Mouse (Mus musculus): ENCODE data around the gene Sgpl1. TPM values are rescaled to one million over a fixed set of nuclear protein-coding genes. Genes with fewer than 3 reads are reported as not detected.

Sgpl1 gene
- total RNA-seq, 2 experiments from 2014 or later, result 21.5 to 26.4 TPM

DNA sequence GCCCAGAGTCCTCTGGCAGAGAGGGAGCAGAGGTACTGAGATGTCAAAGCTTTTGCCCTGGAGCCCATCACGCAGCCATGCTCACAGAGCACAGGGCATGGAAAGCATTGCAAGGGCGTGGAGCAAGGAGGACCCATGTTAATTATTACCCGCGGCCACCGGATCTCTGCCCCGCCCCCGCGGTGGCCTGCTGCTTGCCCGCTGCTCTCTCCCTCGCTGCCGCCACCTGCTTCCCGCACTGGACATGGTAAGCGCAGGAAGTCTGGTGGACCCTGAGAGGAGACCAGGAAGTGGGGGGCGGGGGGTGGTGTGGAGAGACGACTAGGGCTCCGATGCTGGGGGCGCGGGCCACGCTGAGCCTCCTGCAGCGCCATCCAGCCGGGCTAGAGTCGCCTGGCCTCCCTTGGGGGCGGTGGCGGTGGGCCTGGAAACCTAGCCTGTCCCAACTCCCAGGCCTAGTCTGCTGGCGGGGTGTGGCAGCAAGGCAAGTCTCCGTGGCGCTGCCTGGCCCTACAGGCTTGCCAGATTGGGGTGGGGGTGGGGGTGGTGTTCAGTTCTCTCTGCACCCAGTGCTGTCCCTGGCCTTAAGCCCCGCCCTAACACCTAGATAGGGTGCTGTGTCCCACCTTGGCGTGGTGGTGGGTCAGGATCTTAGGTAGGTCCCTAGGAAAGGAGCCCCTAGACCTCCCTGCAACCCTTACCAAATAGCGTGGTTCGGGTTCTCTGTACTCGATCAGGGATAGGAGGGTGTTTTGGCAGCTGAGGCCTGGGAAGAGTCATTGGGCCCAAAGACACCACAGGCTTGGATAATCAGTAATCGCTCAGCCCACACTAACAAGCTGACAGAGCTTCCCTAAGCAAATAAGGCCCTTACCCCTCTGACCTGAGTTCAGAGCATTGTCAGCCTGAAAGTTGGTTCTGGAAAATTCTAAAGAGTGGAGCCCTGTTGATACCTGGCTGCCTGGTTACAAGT lies 58.0 kb downstream of the Sgpl1 start, which contains the start of gene Pcbd1:
Gene Pcbd1 (plus strand): TSS at position 162 of the 973 bp plus-strand sequence.
- intact Hi-C loops (cut with DNase I), result no loop called here
- peak in 1 of 2 experiments; percentile 11 for DNase-seq (ENCODE audit: low spot score in 2 of 2)

DNA sequence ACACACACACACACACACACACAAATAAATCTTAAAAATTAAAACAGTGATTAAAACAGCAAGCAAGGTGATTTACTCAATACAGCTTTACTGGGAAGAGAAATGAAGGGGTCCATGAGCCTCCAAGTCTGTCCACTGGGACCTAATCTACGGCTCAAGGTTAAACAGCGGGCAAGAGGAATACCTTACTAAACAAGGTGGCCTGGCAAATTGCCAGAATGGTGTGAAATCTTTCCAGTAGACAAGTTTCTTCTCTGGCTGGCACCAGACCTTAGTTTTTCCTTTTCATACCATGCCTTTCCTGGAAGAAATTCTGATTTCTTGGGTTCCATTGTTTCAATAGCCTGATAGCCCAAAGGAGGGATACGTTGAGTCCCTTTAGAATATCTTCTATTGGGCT lies 59.0 kb downstream of the Sgpl1 start:
- DNase-seq (ENCODE audit: low spot score in 2 of 2), result no peak
- intact Hi-C loops (cut with DNase I), result no loop called here

DNA sequence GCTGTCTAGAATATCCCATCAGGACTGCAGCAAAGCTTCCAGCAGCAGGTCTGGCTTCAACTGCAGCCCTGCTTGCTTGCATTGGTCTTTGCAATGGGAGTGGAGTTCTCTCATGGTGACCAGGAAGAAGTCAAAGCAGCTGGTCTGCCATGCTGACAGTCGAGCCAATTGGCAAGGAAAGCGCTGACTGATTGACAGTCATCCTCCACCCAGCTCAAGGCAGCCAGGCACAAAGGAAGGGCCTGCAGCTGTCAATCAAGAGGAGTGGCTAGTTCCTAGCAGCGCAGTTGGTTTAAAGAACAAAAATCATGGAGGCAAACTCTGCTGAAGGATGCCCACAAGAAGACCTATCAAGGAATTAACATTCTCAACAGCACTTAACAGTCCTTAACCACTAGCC lies 61.0 kb downstream of the Sgpl1 start:
- no peak for DNase-seq (ENCODE audit: low spot score in 2 of 2)
- intact Hi-C loops (cut with DNase I), result no loop called here

DNA sequence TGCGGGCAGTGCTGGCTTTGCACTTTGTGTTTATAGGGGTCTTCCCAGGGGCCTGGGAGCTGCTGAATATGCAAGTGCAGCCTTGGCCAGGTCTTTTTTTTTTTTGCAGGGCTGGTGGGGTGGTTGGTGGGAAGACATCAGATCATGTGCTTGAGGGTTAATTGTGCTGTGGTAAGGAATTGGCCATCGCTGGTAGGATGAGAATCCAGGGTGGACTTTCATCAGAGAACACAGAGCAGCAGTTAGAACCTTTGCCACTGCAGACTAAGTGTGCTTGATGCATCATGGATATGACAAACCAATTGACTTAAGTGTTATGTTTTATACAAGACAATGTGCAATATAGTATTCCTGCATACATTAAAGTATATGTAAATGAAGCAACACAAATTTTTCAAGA lies 62.1 kb downstream of the Sgpl1 start:
- intact Hi-C loops (cut with DNase I), result no loop called here
- no peak for DNase-seq (ENCODE audit: low spot score in 2 of 2)

DNA sequence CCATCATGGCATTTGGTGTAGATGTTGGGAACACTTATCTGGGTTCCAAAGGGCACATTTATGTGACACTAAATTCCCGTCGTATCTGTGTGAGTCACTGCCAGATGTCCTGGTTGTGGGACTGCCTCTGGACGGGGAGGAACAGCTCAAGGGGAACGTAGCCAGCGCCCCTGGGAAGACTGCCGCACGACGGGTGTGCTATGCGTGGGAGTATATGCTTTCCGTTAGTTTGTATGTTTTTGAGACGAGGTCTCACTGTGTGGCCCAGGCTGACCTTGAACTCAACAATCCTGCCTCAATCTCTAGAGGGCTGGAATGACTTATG lies 66.6 kb downstream of the Sgpl1 start:
- intact Hi-C loops (cut with DNase I), result no loop called here
- DNase-seq (ENCODE audit: low spot score in 2 of 2), result no peak

DNA sequence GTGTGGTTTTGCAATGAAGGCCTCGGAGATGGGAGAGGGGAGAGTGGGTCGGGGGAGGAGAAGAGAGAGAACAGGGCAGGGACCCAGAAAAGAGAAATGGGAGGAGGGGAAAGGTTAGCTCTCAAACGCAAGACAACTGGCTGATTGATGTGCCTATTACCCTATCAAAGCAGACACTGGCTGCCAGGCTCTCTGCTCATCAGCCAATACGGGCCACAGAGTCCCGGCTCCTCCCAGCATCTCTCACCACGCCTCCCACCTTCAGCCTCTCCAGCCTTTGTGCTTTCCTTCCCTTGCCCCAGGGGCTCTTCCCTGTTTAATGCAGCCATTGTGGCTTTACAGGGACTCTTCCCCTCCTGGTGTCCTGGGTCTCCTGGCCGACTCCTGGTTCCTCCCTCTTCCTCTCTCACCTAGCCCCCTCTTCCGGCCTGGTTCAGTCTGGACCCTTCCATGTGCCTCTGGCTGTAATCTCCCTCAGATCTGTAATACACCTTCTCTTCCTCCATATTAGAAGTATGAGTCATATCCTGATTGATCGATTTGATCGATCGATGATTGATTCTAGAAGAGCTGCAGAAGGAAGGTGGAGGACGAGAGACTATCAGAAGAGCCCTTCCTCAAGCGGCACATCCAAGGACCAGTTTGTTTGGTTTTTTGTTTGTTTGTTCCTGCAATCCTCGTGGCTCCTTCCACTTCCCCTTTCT lies 67.1 kb downstream of the Sgpl1 start:
- DNase-seq (ENCODE audit: low spot score in 2 of 2), result peak in 1 of 2 experiments; percentile 20
- intact Hi-C loops (cut with DNase I), result no loop called here

DNA sequence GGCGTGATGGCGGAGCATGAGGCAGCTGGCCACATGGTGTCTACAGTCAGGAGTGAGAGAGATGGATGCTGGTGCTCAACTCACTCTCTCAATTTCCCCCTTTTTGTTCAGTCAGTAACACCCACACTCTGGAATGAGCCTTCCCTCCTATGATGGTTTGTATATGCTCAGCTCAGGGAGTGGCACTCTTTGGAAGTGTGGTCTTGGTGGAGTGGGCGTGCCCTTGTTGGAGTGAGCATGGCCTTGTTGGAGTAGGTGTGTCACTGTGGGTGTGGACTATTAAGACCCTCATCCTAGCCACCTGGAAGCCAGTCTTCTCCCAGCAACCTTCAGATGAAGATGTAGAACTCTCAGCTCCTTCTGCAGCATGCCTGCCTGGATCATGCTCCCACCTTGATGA lies 71.9 kb downstream of the Sgpl1 start:
- no peak for DNase-seq (ENCODE audit: low spot score in 2 of 2)
- intact Hi-C loops (cut with DNase I), result no loop called here

DNA sequence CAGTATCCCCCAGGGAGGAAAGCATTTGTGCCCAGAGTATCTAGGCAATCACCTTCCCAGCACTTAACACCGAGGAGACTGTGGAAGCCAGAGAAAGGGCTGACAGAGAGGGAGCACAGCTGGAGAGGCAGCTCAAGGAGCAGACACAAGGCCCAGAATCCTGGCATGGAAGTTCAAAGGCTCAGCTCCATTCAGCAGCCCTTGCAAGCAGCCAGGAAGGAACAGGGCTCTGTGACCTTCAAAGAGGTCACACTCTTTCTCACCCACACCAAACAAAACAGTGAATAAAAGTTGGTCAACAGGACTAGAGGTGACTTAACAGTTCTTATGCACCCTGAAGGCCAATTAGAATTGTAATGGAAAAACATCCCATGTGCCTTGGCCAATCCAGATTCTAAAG lies 72.9 kb downstream of the Sgpl1 start:
- intact Hi-C loops (cut with DNase I), result no loop called here

DNA sequence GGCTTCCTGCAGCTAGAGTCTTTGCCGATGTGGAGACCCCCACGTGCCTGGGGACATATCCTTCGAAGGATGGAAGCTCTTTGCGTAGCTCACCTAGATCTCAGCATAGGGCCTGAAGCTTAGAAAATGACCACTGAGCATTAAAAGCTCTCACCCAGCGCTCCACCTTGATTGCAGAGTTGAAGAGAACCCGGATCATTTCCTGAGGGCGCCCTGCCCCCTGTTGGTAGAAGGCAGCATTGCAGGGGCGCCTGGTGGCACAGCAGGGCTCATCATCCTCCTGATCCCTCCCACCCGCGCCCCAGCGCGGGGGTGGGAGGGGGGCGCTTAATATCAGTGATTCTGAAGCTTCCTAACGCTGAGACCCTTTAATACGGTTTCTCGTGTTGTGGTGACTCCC lies 75.2 kb downstream of the Sgpl1 start:
- peak; percentile 36 to 48 for DNase-seq (ENCODE audit: low spot score in 2 of 2)
- intact Hi-C loops (cut with DNase I), result no loop called here

More for the DNA sequence above, 72.9 kb downstream of the Sgpl1 start:
- no peak for DNase-seq (ENCODE audit: low spot score in 2 of 2)

DNA sequence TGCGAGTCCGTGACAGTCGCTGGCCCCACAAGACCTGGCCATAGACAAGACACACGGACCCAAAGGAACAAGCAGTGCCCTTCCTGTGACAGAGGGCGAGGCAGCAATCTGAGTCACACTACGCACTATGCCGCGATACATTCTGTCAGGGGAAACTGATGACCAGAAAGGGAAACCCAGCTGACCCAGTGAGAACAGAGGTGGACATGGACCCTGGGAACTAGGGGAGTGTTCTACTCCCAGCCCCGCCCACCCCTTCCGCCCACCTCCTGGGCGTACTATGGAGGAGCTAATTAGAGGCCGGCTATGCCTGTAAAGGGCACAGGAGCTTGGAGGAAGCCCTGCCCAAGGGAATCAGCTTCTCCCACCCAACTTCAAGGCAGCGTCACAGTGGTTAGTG lies 78.3 kb downstream of the Sgpl1 start:
- no peak for DNase-seq (ENCODE audit: low spot score in 2 of 2)
- intact Hi-C loops (cut with DNase I), result loop anchor here (5.0 kb wide), 1 partner anchor 292 kb away; no protein-coding TSS in a partner anchor

DNA sequence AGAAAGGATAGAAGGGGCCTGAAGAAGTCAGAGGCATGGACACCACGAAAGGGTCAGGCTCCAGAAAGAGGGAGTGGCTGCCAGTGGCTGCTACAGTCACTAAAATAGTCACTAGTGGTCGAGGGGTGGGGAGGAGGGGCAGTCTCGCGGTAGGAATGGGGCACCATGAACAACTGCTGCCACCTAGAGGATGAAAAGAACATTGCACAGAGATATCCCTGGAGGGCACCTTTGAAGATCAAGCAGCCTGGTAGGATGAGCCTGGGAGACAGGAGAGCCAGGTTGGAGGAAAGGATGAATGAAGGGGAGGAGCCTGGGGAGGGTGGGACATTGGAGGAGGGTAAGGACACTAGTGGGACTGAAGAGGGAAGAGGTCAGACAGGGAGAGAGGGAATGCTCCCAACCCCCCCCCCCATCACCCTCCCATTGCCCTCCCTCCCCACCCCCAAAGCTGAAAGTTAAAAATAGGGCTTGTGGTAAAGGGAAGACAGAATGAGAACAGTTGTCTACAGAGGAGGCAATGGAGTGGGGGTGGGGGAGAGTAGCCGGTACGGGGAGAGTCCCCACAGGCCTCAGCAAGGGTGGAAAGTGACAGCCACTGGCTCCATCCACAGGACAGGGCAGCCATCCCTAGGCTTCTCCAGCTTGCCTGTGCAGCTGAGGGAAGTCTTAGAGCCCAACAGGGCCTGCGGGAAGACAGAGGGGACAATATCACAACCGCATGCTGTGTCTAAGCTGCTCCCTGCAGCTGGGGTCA lies 78.9 kb downstream of the Sgpl1 start:
- peak; percentile 24 to 45 for DNase-seq (ENCODE audit: low spot score in 2 of 2)
- intact Hi-C loops (cut with DNase I), result loop anchor here (5.0 kb wide), 1 partner anchor 291 kb away; no protein-coding TSS in a partner anchor

DNA sequence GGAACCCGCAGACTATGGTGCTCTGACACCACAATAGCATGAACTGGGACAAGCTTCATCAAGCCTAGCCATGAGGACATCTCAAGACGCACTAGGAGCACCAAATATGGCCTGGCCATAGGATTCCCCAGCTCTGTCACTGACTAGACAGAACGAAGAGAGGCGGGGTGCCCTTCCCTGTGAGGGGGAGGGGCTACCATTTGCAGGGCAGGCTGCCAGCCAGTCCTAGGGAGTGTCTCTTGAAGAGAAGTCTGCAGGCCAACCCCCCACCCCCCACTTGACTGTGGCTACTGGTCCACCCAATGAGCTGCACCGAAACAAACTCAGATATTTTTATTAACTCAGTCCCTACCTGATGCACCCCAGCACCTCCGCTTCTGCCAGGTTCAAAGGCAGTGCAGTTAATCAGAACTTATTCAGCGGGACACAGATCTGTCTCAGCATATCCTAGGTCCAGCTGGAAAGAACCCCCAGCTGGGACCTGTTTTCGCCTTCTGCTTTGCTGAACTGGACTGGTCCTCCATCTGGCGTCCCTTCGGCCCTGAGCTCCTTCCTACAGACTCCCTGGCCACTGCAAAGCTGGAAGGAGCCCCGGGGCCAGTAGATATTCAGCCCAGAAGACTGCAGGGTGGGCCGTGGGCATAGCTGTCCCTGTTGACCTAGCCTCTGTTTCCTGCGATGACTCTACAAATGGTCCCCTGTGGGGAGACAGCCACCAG lies 82.1 kb downstream of the Sgpl1 start:
- intact Hi-C loops (cut with DNase I), result loop anchor here (5.0 kb wide), 1 partner anchor 288 kb away; no protein-coding TSS in a partner anchor

DNA sequence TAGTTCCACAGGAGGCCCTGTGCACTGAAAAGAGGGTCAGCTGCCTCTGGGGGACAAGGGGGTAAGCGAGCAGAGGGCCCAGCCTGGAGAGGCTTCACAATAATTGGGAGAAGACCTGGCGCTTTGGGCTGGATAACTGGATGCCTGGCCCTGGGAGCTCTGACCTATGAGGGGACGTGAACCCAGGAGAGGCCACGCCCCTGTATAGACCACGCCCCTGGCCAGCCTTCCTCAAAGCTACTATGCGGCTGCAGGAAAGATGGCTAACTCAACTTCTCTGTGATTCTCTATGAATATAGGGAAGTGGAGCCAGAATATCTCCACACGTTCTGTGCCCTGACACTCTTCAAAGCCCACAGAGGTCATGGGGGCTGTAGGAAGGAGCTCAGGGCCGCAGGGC lies 82.9 kb downstream of the Sgpl1 start:
- intact Hi-C loops (cut with DNase I), result loop anchor here (5.0 kb wide), 1 partner anchor 287 kb away; no protein-coding TSS in a partner anchor
- no peak for DNase-seq (ENCODE audit: low spot score in 2 of 2)

More for the DNA sequence above, 82.1 kb downstream of the Sgpl1 start:
- DNase-seq (ENCODE audit: low spot score in 2 of 2), result no peak

DNA sequence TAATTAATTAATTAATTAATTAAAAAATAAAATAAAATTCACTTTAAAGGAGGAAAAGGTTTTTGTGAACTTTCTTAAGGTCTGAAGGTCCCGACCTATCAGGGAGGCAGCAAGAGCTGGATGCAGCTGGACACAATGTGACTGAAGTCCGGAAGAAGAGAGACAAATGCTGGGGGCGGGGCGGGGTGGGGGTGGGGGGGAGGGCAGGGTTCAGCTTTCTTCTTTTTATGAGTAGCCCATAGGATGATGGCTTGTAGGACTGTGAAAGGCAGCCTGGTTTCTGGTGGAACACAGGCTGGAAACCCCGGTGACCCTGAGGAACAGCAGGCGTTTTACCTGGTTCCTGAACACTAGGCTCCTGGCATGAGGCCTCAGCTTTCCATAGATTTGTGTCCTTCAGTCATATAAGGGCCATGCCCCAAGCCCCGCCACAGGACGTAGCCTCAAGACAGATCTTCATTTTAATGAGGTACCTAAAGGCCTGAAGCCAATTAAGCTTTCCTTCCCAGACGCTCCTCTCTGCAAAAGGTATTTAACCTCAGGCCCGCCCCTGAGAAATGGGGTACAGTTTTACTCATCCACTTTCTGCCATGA lies 84.1 kb downstream of the Sgpl1 start:
- intact Hi-C loops (cut with DNase I), result no loop called here
- no peak for DNase-seq (ENCODE audit: low spot score in 2 of 2)

DNA sequence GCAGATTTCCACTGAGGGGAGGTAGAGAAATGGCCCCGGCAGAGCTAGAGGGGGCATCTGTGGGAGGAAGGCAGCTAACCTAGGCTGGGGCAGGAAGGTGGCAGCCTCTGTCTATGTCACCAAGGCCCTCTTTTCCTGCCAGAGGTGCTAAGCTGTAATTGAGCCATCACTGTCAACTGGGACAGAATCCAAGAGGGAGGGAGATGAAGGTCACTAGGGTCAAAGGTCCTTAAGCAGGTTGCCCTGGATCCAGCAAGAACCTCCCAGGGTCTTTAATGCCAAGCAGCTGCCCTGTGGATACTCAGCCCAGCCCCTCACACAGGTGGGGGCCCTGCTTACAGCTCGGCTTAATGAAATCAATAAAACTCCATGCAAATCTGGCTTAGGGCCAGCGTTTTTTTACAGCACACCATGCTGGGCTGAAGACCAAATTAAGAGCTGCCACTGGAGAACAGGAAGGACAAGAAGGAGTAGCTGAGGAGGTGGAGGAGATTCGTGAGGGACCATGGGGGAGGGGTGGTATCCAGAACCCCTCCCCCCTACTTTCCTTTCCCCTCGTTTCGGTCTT lies 87.9 kb downstream of the Sgpl1 start:
- intact Hi-C loops (cut with DNase I), result no loop called here
- no peak for DNase-seq (ENCODE audit: low spot score in 2 of 2)

DNA sequence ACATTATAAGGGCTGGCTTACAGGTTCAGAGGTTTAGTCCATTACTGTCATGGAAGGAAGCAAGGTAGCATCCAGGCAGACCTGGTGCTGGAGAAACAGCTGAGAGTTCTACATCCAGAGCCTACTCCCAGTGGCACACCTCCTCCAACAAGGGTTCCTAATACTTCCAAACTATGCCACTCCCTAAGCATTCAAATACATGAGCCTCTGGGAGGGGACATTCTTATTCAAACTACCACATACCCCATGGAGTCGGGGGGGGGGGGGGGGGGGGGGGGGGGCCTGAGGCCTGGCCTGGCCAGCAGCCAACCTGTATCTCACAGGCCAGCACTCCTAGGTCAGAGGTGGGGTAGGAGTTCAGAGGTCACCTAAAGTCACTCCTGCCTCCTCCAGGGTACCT lies 88.4 kb downstream of the Sgpl1 start:
- no peak for DNase-seq (ENCODE audit: low spot score in 2 of 2)
- intact Hi-C loops (cut with DNase I), result no loop called here

DNA sequence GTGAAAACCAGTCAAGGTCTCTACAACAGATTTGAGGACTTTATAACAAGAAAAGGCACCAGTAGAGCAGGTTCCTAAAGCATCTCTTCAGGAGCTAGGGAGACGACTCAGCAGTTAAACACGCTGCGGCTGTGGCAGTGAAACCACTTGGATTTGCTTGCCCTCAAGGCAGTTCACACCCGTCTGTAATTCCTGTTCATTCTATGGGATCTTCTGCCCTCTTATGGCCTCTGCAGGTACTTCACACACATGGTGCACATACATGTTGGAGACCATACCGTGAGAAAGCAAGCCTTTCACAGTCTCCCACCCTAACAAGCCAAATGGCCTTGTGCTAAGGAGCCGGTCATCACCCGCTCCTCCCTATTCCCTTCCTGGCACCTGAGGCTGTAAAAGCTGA lies 90.8 kb downstream of the Sgpl1 start:
- intact Hi-C loops (cut with DNase I), result no loop called here
- no peak for DNase-seq (ENCODE audit: low spot score in 2 of 2)

DNA sequence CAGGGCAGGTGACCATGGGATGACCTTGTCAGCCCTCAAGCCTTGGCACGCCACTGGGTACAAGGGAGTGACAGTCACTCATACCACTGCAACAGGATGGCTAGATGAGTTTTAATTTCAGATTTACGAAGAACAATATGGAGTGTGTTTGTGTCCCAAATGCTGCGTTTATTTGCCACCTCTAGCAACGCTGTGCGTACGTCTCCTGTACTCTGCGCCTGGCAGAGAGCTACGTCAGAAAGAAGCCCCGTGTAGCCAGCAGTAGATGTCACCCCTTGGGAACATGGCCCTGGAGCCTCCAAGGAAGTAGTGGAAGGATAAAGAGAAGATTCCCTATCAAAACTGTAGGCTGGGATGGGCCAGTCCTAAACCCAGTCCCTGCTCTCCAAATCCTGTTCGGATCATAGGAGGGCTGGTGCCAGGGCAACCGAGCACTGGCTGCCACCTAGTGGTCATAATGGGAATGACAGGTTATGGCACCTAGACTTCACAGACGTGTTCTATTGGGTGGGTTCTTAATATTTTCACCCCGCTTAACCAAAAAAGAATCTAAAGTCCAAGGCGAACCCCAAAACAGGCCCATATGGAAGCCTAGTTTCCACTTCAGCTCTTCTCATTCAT lies 95.4 kb downstream of the Sgpl1 start:
- peak; percentile 44 to 51 for DNase-seq (ENCODE audit: low spot score in 2 of 2)
- intact Hi-C loops (cut with DNase I), result loop anchor here (1.0 to 5.0 kb wide), 2 partner anchors 215 to 273 kb away; no protein-coding TSS in a partner anchor
